Mouse (Mus musculus) CH12F3 (cell line): ENCODE data around the gene C1galt1c1.

ENCODE experiments used
- in situ Hi-C: fragments of 300-500 bp; cut with MboI; formaldehyde crosslinking; loops from 2 replicates; pipeline ENCODE4 v1.14.3; 2020; ENCODE audit warnings: low sequenced_read_pairs

C1galt1c1 gene

GRCm38 (mm10) chrX:38634801-38635637, at the start of gene C1galt1c1:
C1galt1c1 (minus strand) TSS chrX:38635087.
- in situ Hi-C loops, result no loop called here

GRCm38 (mm10) chrX:38681972-38682371, 47.1 kb upstream of the C1galt1c1 start:
- in situ Hi-C loops, result no loop called here

GRCm38 (mm10) chrX:38669111-38669903, 34.4 kb upstream of the C1galt1c1 start:
- in situ Hi-C loops, result no loop called here

GRCm38 (mm10) chrX:38656206-38656883, 21.5 kb upstream of the C1galt1c1 start:
- in situ Hi-C loops, result no loop called here

- in situ Hi-C loops, result no loop called here
Observed at GRCm38 (mm10) chrX:38654681-38655080, 19.8 kb upstream of the C1galt1c1 start.

GRCm38 (mm10) chrX:38653181-38653580, 18.3 kb upstream of the C1galt1c1 start:
- in situ Hi-C loops, result no loop called here

GRCm38 (mm10) chrX:38651167-38651566, 16.3 kb upstream of the C1galt1c1 start:
- in situ Hi-C loops, result no loop called here

GRCm38 (mm10) chrX:38650404-38651039, 15.6 kb upstream of the C1galt1c1 start:
- in situ Hi-C loops, result no loop called here

GRCm38 (mm10) chrX:38642183-38642582, 7.3 kb upstream of the C1galt1c1 start:
- in situ Hi-C loops, result no loop called here

- in situ Hi-C loops, result no loop called here
Observed at GRCm38 (mm10) chrX:38641435-38641834, 6.5 kb upstream of the C1galt1c1 start.

GRCm38 (mm10) chrX:38635638-38635931, 698 bp upstream of the C1galt1c1 start:
- in situ Hi-C loops, result no loop called here

GRCm38 (mm10) chrX:38600995-38601369, 33.9 kb downstream of the C1galt1c1 start:
- in situ Hi-C loops, result no loop called here

- in situ Hi-C loops, result no loop called here
Observed at GRCm38 (mm10) chrX:38600177-38600994, 34.5 kb downstream of the C1galt1c1 start, which contains the start of gene Mcts1. Mcts1 (plus strand) TSS chrX:38600578.

GRCm38 (mm10) chrX:38593180-38593889, 41.6 kb downstream of the C1galt1c1 start:
- in situ Hi-C loops, result no loop called here

- in situ Hi-C loops, result no loop called here
Observed at GRCm38 (mm10) chrX:38591749-38592148, 43.1 kb downstream of the C1galt1c1 start.

GRCm38 (mm10) chrX:38589827-38590226, 45.1 kb downstream of the C1galt1c1 start:
- in situ Hi-C loops, result no loop called here

GRCm38 (mm10) chrX:38583261-38583660, 51.6 kb downstream of the C1galt1c1 start:
- in situ Hi-C loops, result no loop called here

GRCm38 (mm10) chrX:38581140-38581539, 53.7 kb downstream of the C1galt1c1 start:
- in situ Hi-C loops, result no loop called here
